Mouse (Mus musculus) ES-Bruce4 (cell line): Measurements from ENCODE around the gene Ptprm.

ENCODE experiments used
- CTCF ChIP-seq: IDR thresholded peaks from one replicate; pipeline ENCODE4 v1.8.1; 2011; ENCODE audit warnings: low read depth, low read length
- EP300 ChIP-seq: IDR thresholded peaks from 2 replicates; pipeline ENCODE4 v1.6.1; 2011; ENCODE audit warnings: low read depth, low read length; ENCODE audit not compliant: insufficient read depth
- POLR2A ChIP-seq: IDR thresholded peaks from one replicate; pipeline ENCODE4 v1.8.1; 2011; ENCODE audit warnings: low read length; ENCODE audit not compliant: insufficient read depth

DNA sequence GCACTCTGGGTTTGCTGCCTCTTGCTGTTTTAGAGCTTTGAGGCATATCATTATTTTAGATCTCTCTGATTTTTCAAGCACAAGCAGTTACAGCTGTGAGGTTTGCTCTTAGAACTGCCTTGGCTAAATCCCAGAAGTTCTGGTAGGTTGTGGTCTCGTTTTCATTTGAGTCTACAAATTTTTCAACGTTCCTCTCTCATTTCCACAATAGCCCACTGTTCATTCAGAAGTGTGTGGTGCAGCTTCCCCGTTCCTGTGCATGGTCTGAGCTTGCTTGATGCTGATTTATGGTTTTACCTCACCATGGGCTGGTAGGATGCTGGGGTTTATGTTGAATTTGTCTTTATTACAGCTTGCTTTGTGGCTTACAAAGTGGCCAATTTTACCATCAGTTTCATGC is 695.0 kb downstream of the Ptprm start:
- no peak for TF ChIP-seq CTCF
- no peak for TF ChIP-seq POLR2A
- TF ChIP-seq EP300: no peak
